Mouse (Mus musculus): ENCODE data around the gene Apoo. TPM values are rescaled to one million over a fixed set of nuclear protein-coding genes. Genes with fewer than 3 reads are reported as not detected.
"Not testable (repeated sequence)": the region's sequence is repeated elsewhere in the genome, so short reads cannot be mapped to it uniquely, and the experiment has no call there.

Apoo gene
- polyA plus RNA-seq, 1 experiment from 2014 or later, result 118 TPM

DNA sequence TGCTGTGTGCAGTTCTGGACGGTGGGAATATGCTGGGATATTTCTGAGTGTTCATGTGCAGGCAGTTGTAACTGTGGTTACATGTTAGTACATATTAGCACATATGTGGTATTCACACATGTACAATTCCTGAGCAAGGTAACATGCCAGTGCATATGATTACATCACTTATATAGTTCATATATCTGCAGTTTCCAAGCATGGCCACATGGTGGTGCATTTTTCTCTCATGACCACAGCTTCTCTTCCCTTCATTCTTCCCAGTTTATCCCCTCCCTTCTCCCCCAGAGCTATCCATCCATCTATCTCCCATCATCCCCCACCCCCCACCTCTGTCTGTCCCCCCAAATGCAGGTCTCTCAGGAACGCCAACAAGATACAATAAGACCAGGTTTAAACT is 53.3 kb downstream of the Apoo start:
- H3K27me3 ChIP-seq (ENCODE audit: control insufficient read depth, insufficient read depth, low read length), result no peaks in the 10 kb centered on the region
- WGBS, result 89% methylated on average over 2 of the region's 2 CpGs

DNA sequence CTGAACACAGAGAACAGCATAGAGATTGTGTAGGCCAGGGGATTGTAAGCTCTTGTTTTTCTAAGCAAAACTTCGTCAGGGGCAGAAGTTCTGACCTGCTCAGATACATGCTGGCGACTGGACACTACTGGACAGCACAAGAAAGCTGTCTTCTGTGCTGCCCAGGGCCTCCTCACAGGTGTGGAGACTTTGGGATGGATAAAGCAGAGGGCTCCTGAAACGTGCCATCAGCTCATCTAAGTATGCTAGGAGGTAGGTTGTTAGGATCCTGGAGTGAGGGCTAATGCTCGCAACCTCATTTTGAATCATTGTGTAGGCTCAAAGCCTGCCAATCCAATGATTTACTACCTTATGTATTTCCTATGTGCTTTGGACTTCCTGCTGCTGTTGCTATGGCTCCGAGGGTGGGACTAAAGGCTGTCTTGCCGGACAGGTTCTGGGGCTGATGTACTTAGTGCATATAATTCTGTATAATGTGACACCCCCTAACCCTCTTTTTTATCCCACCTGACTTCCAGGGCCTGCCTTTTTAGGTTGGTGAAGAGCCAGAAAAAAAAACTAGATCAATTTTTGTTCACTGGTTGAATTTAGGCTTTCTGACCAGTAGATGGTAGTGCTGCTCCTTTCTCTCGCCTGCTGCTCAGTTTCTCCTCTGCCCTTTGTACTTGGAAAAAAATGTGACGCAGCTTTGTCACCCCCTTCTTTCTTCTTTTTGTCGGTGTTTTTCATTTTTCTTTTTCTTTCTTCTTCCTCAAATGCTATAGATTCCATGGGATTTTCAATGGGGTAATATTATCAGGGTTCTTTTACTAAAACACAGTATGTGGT is 64.8 kb downstream of the Apoo start:
- ATAC-seq (replicated peaks; ENCODE audit: insufficient number of reproducible peaks, low FRiP score, low TSS enrichment, low read depth) (no peak), DNase-seq (ENCODE audit: low spot score) (peak; percentile 62)
- Histone ChIP-seq H3K9ac (replicated peaks; ENCODE audit: low read length) (no peak overlapping the region), H3K9me3 (replicated peaks; ENCODE audit: control insufficient read depth, low read length) (no peaks in the 10 kb centered on the region), H3K36me3 (replicated peaks; ENCODE audit: control insufficient read depth, insufficient read depth, low read depth, low read length) (no peaks in the 10 kb centered on the region), H3K4me1 (ENCODE audit: control insufficient read depth, insufficient read depth, low read length) (no peaks in the 10 kb centered on the region), H3K27ac (replicated peaks; ENCODE audit: low read depth, low read length) (no peak overlapping the region), H3K27me3 (ENCODE audit: control insufficient read depth, insufficient read depth, low read length) (0 out of 2 replicates have a peak, but pooled peaks cover 2% of the 10 kb centered on the region), H3K4me3 (ENCODE audit: low read depth, low read length) (no peak overlapping the region), H3K4me2 (ENCODE audit: low read depth, low read length) (no peak overlapping the region)
- WGBS, result 45% methylated on average over 9 of the region's 9 CpGs

More for the DNA sequence above, 53.3 kb downstream of the Apoo start:
- Histone ChIP-seq H3K36me3 (replicated peaks; ENCODE audit: control insufficient read depth, insufficient read depth, low read depth, low read length) (no peaks in the 10 kb centered on the region), H3K27ac (replicated peaks; ENCODE audit: low read depth, low read length) (no peak overlapping the region), H3K9ac (replicated peaks; ENCODE audit: low read length) (no peak overlapping the region), H3K4me1 (ENCODE audit: control insufficient read depth, insufficient read depth, low read length) (no peaks in the 10 kb centered on the region), H3K4me2 (ENCODE audit: low read depth, low read length) (no peak overlapping the region), H3K9me3 (replicated peaks; ENCODE audit: control insufficient read depth, low read length) (no peaks in the 10 kb centered on the region), H3K4me3 (ENCODE audit: low read depth, low read length) (no peak overlapping the region)
- ATAC-seq (replicated peaks; ENCODE audit: insufficient number of reproducible peaks, low FRiP score, low TSS enrichment, low read depth) (no peak), DNase-seq (ENCODE audit: low spot score) (peak; percentile 10)

DNA sequence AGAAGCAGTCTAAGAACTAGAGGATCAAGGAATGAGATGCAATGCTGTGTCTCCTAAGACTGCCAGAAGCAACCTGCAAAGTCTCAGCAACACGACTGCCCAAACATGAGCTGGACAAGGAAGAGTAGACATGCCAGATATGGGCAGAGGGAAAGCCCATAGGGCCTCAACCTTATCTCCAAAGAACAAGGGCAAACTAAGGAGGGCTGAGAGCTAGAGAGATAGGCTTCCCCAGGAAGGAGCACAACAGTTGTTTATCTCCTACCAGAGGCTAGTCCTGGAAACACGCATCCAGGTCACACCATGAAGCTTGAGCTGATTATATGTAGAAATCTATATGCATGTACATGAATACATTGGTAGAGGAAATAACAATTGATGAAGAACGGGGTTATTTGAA is 78.5 kb downstream of the Apoo start:
- not testable (repeated sequence) for ATAC-seq (replicated peaks; ENCODE audit: insufficient number of reproducible peaks, low FRiP score, low TSS enrichment, low read depth); H3K27me3 ChIP-seq (ENCODE audit: control insufficient read depth, insufficient read depth, low read length); H3K4me3 ChIP-seq (ENCODE audit: low read depth, low read length); H3K27ac ChIP-seq (replicated peaks; ENCODE audit: low read depth, low read length); H3K36me3 ChIP-seq (replicated peaks; ENCODE audit: control insufficient read depth, insufficient read depth, low read depth, low read length); H3K4me2 ChIP-seq (ENCODE audit: low read depth, low read length); H3K4me1 ChIP-seq (ENCODE audit: control insufficient read depth, insufficient read depth, low read length); DNase-seq (ENCODE audit: low spot score); H3K9ac ChIP-seq (replicated peaks; ENCODE audit: low read length); H3K9me3 ChIP-seq (replicated peaks; ENCODE audit: control insufficient read depth, low read length)
- WGBS, result no CpG with 5 or more reads among the region's 3 CpGs

DNA sequence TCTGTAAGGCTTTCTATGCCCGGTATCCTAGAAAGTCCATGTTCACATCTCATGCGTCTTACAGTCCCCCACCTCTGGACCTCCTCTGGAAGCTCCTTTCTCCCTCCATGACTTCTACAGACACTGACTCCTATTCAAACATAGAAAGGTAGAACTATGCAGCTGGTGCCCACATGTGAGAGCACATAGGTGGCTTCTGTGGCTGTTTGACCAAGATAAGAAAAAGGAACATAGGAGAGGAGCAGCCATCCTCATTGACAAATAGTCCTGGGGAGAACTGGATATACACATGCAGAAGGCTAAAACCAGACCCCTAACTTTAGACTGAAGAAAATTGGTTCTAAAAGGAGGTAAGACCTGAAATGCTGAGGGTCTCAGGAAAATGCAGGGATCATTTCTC is 79.1 kb downstream of the Apoo start:
- WGBS, result 97% methylated on average over 2 of the region's 2 CpGs
- not testable (repeated sequence) for ATAC-seq (replicated peaks; ENCODE audit: insufficient number of reproducible peaks, low FRiP score, low TSS enrichment, low read depth); H3K9me3 ChIP-seq (replicated peaks; ENCODE audit: control insufficient read depth, low read length); H3K36me3 ChIP-seq (replicated peaks; ENCODE audit: control insufficient read depth, insufficient read depth, low read depth, low read length); H3K9ac ChIP-seq (replicated peaks; ENCODE audit: low read length); DNase-seq (ENCODE audit: low spot score); H3K27me3 ChIP-seq (ENCODE audit: control insufficient read depth, insufficient read depth, low read length); H3K27ac ChIP-seq (replicated peaks; ENCODE audit: low read depth, low read length); H3K4me2 ChIP-seq (ENCODE audit: low read depth, low read length); H3K4me3 ChIP-seq (ENCODE audit: low read depth, low read length); H3K4me1 ChIP-seq (ENCODE audit: control insufficient read depth, insufficient read depth, low read length)

DNA sequence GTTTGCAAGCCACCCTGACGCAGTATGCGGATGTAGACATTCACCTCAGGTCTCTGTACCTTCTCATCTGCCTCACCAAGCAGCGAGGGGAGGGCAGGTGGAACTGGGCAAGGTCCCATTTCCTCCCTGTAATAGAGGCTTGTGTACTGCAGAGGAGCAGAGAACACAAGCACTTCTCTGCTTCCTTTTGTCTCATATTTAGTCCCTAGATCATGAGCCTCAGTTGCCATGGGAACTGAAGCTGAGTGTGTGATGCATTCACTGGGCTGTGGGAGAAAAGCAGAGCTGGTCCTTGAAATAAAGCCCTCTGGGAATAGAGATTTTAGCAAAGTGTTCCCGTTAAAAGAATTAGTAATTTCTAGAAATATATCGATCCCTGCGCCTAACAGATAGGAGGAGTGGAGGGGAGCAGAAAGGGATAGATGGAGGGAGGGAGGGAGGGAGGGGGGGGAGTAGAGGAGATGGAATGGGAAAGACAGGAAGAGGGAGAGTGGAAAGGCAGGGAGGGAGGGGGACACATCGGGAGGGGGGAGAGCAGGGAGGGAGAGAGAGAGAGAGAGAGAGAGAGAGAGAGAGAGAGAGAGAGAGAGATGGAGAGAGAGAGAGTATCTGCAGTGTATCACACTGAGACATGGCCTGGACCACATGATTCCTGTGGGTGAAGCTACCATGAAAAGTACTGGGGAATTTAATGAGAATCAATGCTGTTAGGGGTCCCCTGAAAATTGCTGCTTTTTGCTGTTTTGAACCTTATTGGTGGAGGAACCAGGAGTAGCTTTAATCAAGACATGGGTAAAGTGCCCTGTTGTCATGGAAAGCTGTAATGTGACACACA is 83.3 kb downstream of the Apoo start:
- H3K4me2 ChIP-seq (ENCODE audit: low read depth, low read length), result not testable (repeated sequence)
- 0 out of 2 replicates have a peak, but pooled peaks have one; percentile 47 for ATAC-seq (replicated peaks; ENCODE audit: insufficient number of reproducible peaks, low FRiP score, low TSS enrichment, low read depth)
- WGBS, result no CpG with 5 or more reads among the region's 7 CpGs

DNA sequence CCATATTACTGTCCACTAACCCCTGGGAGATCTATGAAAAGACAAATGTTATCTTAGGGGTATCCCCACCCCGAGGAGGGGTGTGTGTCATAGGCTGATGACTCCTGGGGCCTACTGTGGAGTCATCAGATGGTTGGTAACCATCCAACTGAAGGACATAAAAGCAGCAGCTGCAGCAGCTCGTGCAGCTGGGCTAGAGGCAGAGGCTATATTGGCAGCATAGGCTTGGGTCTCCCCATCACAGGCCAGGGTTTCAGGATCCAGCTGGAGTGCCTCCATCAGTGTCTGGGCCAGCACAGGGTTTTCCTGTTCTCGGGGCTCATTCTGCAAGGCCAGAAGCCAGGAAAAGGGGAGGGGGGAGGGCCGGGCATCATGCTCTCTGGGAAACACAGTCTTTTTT is 92.4 kb downstream of the Apoo start:
- H3K9me3 ChIP-seq (replicated peaks; ENCODE audit: control insufficient read depth, low read length), result no peaks in the 10 kb centered on the region
- H3K9ac ChIP-seq (replicated peaks; ENCODE audit: low read length), result no peak overlapping the region
- ATAC-seq (replicated peaks; ENCODE audit: insufficient number of reproducible peaks, low FRiP score, low TSS enrichment, low read depth), result no peak
- no peak overlapping the region for H3K4me2 ChIP-seq (ENCODE audit: low read depth, low read length)
- WGBS, result 56% methylated on average over 4 of the region's 4 CpGs
- H3K4me3 ChIP-seq (ENCODE audit: low read depth, low read length), result no peak overlapping the region
- H3K27ac ChIP-seq (replicated peaks; ENCODE audit: low read depth, low read length), result no peak overlapping the region
- H3K4me1 ChIP-seq (ENCODE audit: control insufficient read depth, insufficient read depth, low read length), result no peaks in the 10 kb centered on the region
- H3K36me3 ChIP-seq (replicated peaks; ENCODE audit: control insufficient read depth, insufficient read depth, low read depth, low read length), result no peaks in the 10 kb centered on the region
- peaks cover 2% of the 10 kb centered on the region; the same call in 1 of the 2 replicates for H3K27me3 ChIP-seq (ENCODE audit: control insufficient read depth, insufficient read depth, low read length)
- no peak for DNase-seq (ENCODE audit: low spot score)

More for the DNA sequence above, 83.3 kb downstream of the Apoo start:
- not testable (repeated sequence) for H3K4me3 ChIP-seq (ENCODE audit: low read depth, low read length); H3K27ac ChIP-seq (replicated peaks; ENCODE audit: low read depth, low read length); DNase-seq (ENCODE audit: low spot score); H3K9ac ChIP-seq (replicated peaks; ENCODE audit: low read length); H3K4me1 ChIP-seq (ENCODE audit: control insufficient read depth, insufficient read depth, low read length); H3K27me3 ChIP-seq (ENCODE audit: control insufficient read depth, insufficient read depth, low read length); H3K36me3 ChIP-seq (replicated peaks; ENCODE audit: control insufficient read depth, insufficient read depth, low read depth, low read length); H3K9me3 ChIP-seq (replicated peaks; ENCODE audit: control insufficient read depth, low read length)

DNA sequence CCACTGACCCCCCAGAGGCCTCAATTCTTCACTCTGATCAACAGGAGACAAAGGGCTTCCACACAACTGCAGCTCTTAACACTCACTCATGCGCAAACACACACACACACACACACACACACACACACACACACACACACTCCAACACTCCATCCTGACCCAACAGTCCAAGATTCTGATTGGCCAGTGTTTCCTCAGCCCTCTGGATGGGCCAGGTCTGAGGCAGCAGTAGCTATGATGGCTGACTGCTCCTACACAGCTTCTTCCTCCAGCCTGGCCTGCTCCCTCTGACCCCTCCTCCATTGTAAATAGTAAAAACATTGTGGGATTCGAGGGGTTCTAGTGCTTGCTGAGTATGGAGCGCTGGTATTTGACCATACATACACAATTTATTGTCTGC is 94.6 kb downstream of the Apoo start:
- not testable (repeated sequence) for H3K27ac ChIP-seq (replicated peaks; ENCODE audit: low read depth, low read length); H3K36me3 ChIP-seq (replicated peaks; ENCODE audit: control insufficient read depth, insufficient read depth, low read depth, low read length); H3K4me1 ChIP-seq (ENCODE audit: control insufficient read depth, insufficient read depth, low read length); H3K27me3 ChIP-seq (ENCODE audit: control insufficient read depth, insufficient read depth, low read length); DNase-seq (ENCODE audit: low spot score); H3K9me3 ChIP-seq (replicated peaks; ENCODE audit: control insufficient read depth, low read length); ATAC-seq (replicated peaks; ENCODE audit: insufficient number of reproducible peaks, low FRiP score, low TSS enrichment, low read depth); H3K4me3 ChIP-seq (ENCODE audit: low read depth, low read length); H3K4me2 ChIP-seq (ENCODE audit: low read depth, low read length); H3K9ac ChIP-seq (replicated peaks; ENCODE audit: low read length)
- 100% methylated on average over 1 of the region's 3 CpGs for WGBS
